Mouse (Mus musculus) right cerebral cortex, adult 2 months (tissue): Measurements from ENCODE around the gene Skida1.
"Not testable (repeated sequence)": the region's sequence is repeated elsewhere in the genome, so short reads cannot be mapped to it uniquely, and the experiment has no call there.

Source experiments
- DNase-seq, 2 experiments: peaks; one replicate each; pipeline ENCODE4 v3.0.0; 2021 to 2022; ENCODE audit warnings: low spot score in 2 of 2

Gene Skida1

DNA sequence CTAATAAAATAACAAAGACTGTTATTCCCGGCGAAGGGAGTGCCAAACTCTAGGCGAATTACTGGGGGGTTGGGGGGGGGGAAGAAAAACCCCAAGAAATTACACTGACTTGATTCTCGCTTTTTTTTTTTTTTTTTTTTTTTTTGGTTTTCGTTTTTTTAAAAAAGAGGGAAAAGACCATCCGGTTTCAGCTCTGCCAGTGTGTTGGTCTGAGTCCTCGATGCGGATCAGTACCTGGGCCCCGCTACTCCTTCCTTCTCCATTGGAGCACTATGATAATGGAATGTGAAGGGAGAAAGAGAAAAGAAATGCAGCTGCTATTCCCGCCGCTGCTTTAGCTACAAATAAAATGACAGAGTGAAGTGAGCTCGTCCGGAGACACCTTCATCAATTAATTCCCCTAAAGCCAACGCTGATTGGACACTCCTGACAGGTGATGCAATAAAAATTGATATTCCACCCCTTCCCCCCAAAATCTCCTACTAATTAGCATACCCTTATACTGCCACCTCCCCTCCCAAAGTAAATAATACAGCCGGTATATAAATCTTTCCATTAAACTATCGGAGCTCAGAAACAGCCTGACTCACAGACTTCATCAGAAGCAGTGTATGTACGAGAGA lies at the start of gene Skida1:
Skida1 (minus strand) TSS at position 599 of the 623 bp plus-strand sequence.
- no peak for DNase-seq

DNA sequence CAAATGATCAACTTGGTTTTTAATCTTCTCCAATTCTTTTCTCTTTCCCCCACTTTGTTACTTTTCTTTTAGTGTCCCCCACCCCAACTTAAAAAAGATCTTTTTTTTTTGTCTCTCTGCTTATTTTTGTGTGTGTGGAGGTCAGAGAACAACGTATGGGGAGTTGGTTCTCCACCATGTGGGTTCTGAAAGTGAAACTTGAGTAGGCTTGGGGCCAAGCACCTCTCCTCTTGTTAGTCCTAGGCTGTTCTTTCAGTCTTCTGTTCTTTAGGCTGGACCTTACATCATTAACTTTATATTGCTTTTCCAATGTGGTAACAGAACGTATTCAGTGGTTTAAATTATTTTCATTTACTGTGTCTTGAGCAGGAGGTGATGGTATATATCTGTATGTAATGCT lies 47.0 kb upstream of the Skida1 start:
- no peak for DNase-seq

DNA sequence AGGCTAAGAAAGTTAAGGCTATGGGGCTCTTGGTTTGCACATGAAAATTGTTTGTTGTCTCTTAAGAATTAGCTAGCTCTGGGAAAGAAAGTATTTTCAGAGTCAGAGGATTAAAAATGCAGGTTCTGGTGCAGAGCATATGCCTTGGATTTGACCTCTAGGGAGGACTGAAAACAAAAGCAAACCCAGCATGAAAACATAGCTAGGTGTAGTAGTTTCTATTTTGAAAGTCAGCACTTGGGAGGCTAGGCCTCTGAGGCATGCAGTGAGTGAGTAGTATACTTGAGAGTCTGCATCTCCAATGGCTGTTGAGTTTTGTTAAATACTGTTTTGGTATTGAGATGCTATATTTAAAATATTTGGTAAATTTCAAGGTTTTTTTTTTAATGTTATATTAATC lies 45.5 kb upstream of the Skida1 start:
- no peak for DNase-seq

DNA sequence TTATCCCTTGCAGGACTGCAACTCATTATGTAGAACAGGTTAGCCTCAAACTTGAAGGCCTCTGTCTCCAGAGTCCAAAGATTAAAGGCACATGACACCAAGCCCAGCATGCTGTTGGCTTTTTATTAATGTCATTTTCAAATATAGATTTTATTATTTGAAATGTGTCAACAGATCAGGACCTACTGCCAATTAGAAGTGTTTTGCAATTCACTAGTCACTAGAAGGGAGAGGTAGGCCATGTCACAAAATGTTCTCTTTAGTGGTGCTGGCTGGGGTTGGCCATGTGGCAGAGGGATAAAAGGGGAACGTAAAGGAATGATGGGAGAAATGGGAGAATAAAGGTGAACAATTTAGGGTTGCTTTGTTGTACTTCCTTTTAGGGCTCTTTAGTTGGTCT lies 45.0 kb upstream of the Skida1 start:
- DNase-seq: no peak

DNA sequence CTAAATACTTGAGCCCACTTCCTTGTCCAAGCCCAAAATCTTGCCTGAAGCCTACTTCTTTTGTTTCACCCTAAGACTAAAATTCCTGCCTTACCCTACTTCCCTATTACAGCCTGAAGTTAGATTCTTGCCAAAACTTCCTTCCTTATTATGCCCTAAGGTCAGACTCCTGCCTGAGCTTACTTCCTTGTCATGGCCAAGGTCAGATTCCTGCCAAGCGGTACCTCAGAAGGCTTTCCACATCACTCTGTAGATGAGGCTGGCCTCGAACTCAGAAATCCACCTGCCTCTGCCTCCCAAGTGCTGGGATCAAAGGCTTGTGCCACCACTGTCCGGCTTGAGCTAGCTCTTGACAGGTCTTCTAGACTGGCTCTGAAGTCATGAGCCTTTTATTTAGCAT lies 38.8 kb upstream of the Skida1 start:
- DNase-seq: not testable (repeated sequence)

DNA sequence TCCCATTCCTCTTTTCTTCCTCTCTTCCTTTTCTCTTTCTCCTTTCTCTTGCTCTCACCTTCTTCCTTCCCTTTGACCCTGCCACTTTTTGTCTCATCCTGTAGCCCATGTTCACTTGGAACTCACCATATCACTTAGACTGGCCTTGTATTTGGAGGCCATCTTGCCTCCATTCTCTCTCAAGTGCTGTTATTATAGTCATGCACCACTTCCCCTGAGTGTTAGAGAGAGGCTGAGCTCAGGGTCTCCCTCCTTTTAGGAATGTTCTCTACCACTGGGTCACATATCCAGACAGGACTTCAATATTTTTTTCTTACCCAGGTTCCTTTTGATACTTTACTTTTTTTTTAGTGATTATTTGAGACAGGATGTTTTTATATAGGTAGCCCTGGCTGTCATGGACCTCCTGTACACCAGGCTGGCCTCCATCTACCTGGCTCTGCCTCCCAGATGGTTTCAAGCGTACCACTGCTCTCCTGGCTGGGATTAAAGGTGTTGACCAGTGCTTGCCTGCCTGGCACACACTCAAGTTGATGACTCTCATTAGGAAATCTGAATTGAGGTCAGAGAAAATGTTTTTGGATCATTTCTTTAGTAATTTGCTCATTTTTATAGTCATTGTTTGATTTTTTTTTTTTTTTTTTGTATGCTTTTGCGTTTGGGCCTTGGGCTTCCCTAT lies 31.5 kb upstream of the Skida1 start:
- no peak for DNase-seq

DNA sequence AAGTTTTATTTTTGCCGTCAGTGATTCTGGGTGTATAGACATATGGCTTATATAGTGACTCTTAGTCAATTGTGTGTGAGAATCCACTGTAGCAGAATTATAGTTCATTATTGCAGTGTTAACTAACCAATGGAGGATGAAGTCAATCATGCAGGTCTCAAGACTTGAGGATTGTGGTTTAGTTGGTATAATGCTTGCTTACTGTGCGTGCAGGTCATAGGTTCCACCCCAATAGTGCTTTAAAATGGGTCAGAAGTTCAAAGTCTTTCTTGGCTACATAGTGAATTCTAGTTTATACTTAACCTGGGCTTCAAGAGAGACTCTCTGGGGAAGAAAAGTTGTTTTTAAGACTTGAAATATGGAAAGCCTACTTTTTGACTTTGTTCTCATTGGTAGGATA lies 23.1 kb upstream of the Skida1 start:
- no peak for DNase-seq

DNA sequence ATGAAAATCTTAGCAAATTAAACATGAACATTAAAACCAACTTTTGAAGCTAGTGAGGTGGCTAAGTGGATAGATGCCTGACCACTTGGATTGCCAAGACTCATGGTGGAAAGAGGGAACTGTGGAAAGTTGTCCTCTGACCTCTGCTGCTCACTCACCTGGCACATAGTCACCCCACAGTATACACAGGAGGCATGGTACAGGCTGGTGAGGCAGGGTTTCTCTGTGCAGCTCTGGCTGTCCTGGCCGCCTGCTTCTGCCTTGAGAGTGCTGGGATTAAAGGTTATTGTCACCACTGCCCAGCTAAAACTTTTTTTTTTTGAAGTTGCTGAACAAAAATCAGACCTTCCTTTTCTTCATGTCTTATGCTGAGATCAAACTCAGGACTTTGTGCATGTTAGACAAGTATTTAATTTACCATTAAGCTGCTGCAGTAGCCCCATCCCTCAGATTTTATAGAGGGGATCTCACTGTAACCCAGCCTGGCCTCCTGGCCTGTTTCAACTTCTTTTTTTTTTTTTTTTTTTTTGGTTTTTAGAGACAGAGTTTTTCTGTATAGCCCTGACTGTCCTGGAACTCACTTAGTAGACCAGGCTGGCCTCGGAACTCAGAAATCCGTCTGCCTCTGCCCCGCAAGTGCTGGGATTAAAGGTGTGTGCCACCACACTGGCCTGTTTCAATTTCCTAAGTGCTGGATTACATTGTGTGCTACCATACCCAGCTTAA lies 19.4 kb upstream of the Skida1 start:
- no peak for DNase-seq

DNA sequence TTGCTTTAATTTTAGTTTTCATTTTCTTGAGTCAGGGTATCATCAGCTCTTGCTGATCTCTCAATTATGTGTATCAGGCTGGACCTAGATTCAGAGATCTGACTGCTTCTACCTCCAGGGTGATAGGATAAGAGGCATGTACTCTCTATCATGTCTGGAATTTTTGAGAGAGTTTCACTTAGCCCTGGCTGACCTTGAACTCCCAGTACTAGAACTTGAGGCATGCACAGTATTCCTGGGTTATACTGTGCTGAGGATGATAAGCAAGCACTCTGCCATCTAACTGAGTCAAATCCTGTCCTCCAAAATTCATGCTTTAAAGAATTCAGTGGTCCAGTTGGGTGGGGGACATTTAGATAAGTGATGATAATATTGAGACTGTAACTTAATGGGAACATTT lies 17.6 kb upstream of the Skida1 start:
- no peak for DNase-seq

DNA sequence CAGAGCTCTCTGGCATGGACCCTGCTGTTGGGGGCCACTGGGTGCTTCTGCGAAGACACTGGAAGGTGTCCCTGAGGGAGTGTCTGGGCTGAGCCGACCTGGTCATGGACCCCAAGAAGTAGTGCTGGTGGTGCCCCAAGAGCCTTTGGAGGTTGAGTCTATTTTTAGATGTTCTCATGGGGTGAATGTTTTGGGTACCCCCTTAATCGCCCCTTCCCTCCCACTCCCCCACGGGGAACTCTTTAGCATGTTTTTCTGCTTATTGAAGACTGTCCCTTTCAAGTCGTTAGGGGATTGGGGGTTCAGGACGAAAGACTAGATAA lies 16.8 kb upstream of the Skida1 start:
- DNase-seq: no peak

DNA sequence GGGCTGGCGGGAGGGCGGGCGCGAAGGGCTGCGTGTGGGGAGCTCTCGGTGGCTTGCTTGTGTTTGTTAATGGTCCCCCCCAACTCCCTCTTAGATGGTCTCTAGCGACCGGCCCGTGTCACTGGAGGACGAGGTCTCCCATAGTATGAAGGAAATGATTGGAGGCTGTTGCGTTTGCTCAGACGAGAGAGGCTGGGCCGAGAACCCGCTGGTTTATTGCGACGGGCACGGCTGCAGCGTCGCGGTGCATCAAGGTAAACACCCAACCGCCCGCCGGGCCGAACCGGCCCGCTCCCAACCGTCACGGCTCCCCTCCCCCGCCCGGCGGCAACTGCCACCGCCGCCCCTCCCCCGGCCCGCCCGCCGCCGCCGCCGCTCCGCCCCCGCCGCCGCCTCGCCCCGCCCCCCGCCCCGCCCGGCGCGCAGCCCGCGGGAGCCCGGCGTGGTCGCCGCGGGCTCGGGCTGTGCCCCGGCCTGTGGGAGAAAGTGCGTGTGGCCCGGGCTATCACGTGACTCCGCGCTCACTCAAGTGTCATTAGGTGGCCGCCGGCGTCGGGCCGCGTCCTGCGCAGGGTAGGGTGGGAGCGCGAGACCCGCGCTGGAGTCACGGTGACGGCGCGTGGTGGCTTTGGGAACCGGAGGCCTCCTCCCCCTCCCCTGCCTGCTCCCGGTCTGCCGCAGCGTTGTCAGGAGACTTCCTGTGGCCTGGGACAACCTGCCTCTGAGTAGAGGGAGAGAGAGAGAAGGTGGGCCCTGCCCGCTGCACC lies 16.3 kb upstream of the Skida1 start:
- peak; percentile 60 to 68 for DNase-seq

DNA sequence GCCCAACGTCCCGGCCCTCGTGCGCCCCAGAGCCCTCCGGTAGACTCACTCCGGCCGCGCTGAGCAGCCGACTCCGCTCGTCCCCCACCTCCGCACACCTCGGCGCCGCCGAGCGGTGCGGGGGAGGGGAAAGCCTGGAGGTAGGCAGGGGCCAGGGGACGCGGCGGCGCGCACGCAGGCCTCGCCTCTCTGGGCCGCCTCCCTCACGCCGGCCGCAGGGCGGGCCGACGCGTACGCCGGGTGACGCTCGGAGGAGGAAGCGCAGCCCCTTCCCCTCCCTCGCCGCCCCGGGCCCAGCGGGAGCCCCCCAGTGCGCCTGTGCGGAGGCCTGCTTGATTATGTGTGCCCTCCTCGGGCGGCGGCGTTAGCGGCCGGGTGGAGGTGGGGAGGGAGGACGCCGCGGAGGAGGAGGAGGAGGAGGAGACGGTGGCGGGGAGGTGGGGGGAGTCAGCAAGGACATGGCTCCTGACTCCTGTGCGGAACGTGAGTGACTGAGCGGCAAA lies 15.6 kb upstream of the Skida1 start:
- peak; percentile 86 to 90 for DNase-seq

DNA sequence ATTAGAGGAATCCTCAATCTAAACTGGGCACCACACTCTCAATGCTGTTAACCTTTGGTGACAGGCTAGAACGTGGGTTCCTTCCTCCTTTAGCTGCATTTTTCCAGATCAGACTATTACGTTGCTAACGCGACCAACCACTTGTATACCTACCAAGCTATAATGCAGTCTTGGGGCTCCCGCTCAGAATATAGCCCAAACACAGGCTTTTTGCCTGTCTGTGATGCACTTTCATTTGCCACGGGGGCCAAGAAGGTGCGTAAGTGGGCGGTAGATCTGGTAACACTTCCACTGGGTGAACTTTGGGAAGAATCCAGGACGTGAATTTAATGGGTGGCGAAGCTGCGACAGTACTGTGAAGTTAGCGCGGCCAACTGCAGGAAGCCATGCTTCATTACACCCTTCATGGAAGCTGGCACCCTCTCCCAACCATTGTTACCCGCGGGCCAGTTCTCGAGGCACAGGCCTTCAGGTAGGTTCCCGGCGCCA lies 15.0 kb upstream of the Skida1 start:
- peak; percentile 60 to 73 for DNase-seq

DNA sequence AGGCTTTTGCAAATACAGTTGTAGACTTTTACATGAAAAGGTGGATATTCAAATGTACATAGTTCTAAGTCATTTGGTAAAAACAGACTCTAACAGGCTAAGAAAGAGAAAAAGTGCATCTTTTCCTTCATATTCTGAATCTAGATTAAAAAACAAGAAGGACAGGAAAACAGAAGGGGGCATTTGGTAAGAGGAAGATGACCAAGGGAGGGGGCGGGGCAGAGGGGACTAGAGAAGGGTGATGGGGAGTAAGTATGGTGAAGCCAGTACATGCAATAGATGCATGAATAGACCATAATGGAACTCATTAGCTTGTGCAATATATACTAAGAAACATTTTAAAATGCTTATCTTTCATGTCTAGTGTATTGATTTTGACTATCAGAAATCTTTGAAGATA lies 11.5 kb upstream of the Skida1 start:
- no peak for DNase-seq

DNA sequence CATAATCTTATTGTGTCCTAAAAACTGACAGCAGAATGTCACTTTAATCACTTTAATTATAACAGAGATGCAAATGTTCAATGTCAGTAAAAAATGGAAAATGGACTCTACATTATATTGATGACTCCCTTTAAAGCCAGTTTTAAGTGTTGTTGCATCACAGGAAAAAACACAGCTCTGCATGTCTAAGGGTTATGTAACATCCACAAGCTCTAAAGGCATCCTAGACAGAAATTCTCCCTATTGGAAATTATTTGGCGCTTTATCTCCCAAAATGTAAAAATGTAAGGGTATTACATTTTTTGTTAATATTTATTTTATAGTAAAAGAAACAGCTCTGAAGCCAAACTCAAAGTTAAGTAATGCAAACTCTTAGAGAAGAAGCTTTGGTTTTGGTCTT lies 11.0 kb upstream of the Skida1 start:
- no peak for DNase-seq

DNA sequence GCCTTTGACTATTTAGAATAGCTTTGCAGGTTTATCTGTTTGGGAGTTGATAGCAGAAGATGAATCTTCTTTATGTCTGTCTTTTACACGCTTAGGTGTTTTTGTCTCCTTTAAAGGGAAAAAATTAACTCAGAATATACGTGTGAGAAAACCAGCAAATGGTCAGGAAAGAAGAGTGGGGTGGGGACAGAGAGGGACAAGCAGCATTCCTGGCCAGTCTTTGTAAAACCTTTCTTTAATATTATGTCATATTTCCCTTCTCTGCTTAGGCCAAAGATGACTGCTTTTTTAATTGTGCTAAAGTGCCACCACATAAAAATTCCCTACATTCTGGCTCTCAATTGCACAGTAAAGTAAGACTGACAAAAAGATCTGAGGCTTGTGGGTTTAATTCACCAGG lies 10.2 kb upstream of the Skida1 start:
- no peak for DNase-seq

DNA sequence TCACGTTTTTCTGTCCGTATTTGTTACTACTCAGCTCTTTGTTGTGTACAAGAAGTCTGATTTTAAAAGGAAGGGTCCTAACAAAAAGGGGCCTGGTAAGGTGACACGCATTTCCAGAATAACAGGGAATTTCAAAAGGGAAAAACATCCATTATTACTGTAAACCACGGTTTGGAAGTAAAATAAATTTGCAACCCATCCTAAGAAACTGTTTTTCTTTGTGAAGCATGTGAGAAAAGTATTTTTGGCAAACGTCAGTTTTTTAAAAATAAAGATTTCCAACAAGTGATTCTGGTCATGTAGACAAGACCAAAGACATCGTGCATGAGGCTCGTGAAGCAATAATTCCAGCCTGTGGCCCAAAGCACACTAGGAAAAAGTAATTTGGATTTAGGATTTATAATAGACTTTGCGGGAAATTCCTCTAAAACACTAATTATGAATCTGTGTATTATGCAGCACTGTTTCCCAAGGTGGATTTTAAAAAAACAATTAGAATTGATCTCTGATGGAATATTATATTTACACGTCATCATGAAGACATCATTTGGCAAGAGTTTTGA lies 9.4 kb upstream of the Skida1 start:
- DNase-seq: no peak

DNA sequence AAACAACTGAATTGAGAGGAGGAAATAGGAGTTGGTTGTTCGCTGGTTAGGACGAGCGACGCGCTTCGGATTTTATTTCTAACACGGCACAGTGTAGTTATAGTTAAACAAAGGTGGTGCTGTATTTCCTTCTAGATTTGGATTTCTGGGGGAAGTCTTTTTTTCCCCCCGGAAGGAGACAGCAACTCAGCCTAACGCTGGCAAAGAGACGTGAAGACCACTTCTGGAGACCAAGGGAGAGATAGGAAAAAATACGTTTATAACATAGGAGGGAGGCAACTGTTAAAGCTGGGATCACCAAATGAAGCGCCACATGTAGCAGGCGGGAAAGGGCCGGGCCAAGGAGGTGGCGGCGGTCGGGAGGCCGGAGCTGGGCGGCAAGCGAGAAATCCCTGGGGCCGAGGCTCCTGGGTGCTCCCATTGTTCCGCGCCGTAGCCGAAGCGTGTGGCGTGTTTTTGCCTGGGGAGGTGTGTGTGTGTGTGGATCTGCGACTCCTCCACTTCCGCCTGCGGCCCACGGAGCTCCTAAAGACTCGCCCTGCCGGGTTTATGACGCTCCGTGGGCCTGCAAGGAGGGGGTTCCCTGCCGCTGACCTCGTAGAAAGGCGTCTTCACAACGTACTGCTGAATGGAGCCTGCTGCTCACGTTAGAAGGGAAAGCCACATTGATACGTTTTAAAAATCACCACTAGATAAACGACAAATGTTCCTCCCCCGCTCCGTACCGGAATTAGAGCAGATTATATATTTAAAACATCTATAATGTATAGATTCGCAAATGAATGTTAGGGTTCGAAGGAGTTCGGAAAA lies 8.7 kb upstream of the Skida1 start:
- DNase-seq: peak; percentile 55 to 72

DNA sequence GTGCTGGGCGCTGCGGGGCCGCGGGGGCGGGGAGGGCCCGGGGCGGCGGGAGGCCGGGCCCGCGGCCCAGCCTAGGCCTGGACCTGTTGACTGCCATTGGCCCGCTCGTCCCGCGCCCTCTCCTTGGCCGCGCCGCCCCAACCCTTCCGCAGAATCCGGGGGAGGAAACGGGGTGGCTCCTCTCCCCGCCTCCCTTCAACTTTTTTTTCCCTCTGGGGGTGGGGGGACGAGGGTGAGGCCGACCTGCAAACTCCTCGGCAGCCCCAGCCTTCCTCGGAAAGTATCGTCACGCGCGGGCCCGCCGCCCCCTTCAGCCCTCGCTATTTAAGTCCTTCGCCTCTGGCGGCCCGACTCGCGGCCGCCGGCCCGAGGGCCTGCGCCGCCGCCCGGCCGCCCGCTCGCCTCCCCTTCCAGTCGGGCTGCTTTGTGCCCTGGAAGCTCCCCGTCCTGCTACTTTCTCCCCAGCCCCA lies 8.0 kb upstream of the Skida1 start:
- DNase-seq: peak; percentile 75 to 77

DNA sequence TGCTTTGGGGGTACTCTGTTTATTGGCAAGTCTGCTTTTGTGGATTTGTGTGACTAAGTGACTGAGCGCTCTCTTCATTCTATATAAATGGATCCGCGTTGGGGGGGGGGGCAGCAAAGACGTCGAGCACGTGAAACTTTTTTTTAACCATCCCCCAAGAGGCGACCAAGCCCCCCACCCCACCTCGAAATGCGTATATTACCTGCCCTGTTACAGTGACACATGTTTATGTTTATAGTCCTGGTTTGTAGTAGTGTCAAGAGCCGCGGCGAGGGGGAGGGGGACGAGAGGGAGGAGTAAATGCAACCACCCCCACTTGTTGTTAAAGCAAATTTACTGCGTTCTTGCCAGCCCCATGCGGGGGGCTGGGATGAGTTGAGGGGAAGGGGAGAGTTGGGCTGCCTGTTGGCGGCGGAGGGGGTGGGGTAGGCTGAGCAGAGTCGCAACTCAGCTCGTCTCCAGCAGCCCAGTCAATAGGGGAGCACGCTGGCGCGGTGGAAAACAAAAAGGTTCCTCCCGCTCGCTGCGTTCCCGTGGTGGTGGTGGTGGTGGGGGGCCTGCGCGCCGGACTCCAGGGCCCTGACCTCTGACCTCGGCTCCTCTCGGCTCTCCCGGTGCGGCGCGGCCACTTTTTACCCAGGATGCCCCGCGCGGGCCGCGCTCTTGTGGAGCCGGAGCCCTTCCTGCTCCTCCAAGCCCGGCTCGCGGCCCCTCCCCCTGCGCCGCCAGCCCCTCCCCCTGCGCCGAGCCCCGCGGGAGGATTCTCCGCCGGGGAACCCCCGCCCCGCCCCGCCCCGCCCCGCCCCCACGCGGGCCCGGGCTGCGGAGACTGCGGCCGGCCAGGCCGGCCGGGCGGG lies 7.3 kb upstream of the Skida1 start:
- peak; percentile 81 to 87 for DNase-seq
